Mouse (Mus musculus) lung, postnatal 0 days (tissue): ENCODE data around the gene Vmn1r19.
"Not testable (repeated sequence)": the region's sequence is repeated elsewhere in the genome, so short reads cannot be mapped to it uniquely, and the experiment has no call there.

Source experiments
- CTCF ChIP-seq: IDR thresholded peaks from 2 replicates; pipeline ENCODE4 v1.5.1; 2016; ENCODE audit warnings: antibody characterized with exemption, mild to moderate bottlenecking
- EP300 ChIP-seq: IDR thresholded peaks from 2 replicates; pipeline ENCODE4 v1.6.1; 2016; ENCODE audit warnings: antibody characterized with exemption, mild to moderate bottlenecking, control low read depth

DNA sequence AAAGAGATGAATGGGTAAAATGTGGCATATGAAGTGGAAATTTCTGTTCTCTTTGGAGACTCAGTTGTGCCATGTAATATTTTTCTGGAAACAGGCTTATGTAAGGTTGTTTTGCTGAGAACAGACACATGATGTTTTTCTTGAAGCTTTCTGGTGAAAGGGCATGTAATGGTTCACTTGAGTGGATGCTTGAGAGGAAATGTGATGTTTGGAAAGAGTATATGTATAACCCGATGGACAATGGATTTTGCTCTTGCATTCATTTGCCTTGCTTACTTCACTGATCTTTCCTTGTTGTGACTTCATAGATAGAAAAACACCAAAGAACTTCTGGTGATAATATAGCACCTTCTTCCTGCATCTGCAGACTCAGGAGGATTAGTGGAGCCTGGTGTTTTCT, 37.7 kb upstream of the Vmn1r19 start:
- not testable (repeated sequence) for TF ChIP-seq CTCF, EP300
